Mouse (Mus musculus): ENCODE measurements at regions not wholly inside any gene's neighbourhood (a gene's known extent, or its start where the extent isn't known, plus 50 kb on each side); places are given as distances from the start of the nearest gene placed in this dataset.

- intact Hi-C loops (cut with DNase I) = no loop called here
- DNase-seq = no peak
Observed at GRCm38 (mm10) chr1:35428126-35428840, 578.5 kb downstream of the Plekhb2 start.

DNA sequence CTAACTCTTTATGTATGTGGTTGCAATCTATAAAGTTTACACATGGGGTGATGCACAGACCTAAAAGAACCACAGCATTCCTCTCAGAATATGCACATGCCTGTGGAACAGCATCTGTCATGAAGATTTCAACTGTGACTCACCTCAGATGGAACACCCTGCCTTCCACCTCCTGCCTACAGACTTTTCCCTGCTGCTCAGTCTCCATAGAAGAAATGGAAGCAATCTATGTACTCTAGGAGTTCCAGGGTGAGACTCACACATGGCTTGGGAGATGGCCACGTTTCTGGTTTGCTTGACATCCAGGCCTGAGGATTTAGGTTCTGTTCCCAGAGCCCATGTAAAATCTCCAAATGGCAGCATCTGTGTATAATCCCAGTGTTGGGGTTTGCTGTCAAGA lies 579.7 kb downstream of the Plekhb2 start:
- no peak for DNase-seq
- intact Hi-C loops (cut with DNase I) = no loop called here

DNA sequence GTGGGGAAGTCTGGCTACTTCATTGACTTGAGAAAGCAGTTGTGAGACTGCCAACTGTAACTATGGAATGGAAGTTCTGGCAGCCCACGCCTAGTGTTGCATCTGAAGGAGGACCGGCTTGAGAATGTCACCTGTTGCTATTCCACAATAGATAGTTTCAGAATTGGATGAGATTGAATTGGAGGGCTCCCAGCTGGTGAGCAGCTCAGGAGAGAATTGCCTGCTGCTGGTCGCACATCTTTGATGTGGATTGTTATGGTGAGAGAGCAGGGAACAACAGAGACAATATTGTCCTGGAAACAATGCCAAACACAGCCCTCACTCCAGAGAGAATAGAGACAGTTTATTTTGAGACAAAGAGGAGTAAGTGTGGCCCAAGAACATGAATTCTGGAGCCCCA lies 585.9 kb downstream of the Plekhb2 start:
- no peak for DNase-seq
- intact Hi-C loops (cut with DNase I) = no loop called here

DNA sequence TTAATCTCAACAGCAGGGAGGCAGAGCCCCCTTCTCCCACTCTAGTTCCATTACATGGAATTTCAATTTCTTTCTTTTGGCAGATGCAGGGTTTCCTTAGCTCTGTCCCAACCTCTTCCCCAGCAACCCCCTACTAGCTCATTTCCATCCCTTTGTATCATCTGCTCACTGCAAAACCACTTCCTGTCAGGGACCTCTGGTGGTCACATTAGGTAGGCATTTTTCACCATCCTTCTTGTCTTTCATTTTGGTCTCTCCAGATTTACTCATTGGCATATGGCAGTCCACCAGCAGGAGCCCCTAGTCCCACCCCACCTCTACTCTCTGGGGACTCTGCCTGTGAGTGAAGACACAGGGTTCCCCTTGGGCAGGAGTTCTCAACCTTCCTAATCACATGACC lies 597.6 kb downstream of the Plekhb2 start:
- DNase-seq = no peak
- intact Hi-C loops (cut with DNase I) = no loop called here

DNA sequence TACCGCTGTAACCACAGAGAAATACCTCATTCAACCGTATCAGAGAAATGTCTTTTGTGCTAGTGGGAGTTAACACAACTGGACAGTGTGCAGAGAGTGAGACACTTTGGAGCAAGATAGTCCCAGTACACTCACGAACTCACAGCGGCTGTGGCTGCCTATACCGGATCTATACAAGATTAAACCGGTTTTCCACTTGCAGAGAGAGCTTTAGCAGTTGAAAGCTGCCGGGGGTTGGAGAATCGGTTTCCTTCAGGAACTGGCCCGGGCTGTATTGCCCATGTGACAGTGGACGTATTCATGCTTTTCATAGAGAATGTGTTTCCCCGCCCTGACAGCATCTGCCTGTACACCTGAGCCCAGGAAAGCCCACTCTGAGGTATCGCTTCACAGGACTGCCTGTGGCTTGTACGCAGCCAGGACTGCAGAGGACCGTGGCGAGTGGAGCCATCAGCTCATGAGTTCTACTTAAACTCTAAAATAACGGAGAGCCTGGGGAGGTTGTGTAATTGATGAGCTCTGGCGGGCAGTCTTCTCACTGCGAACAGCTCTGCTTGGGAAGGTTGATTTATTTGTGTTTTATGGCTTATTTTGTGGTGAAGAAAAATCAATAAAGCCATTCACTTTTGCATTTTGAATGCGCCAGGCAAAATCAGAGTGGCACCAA lies 602.8 kb downstream of the Plekhb2 start:
- no peak for DNase-seq
- intact Hi-C loops (cut with DNase I) = no loop called here

DNA sequence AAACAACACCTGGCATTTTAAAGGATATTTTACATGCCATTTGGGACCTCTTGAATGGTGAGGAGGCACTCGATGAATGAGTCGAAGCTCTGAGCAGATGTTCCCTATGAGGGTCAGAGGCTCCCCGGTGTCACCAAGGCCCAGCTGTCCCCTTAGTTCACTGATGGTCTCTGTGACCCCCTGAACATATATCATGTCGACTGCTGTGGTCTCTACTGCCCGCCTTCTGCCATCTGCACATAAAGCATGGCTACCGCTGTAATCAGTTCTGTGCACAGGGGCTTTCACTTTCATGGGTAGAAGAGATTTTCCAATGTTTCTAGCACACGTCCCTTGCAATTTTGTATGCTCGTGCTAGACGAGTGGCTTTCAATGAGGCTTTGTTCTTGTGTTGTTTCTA lies 607.8 kb downstream of the Plekhb2 start:
- no peak for DNase-seq
- intact Hi-C loops (cut with DNase I) = no loop called here

DNA sequence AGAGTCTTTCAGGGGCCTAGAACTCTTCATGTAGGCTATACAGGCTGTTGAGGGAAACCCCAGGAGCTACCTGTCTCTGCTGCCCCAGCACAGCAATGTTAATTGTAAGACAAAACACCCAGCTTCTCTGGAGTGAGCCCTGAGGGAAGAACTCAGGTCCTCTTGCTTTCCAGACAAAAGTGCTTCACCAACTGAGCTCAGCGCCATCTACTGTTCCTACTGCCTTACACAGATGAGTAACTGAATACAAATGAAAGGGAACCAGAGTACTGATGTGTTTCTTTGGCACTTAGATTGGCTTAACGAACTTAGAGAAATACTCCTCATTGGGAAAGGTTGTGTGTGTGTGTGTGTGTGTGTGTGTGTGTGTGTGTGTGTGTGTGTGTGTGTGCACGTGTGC lies 603.1 kb upstream of the Hs6st1 start:
- intact Hi-C loops (cut with DNase I) = no loop called here
- DNase-seq = no peak

DNA sequence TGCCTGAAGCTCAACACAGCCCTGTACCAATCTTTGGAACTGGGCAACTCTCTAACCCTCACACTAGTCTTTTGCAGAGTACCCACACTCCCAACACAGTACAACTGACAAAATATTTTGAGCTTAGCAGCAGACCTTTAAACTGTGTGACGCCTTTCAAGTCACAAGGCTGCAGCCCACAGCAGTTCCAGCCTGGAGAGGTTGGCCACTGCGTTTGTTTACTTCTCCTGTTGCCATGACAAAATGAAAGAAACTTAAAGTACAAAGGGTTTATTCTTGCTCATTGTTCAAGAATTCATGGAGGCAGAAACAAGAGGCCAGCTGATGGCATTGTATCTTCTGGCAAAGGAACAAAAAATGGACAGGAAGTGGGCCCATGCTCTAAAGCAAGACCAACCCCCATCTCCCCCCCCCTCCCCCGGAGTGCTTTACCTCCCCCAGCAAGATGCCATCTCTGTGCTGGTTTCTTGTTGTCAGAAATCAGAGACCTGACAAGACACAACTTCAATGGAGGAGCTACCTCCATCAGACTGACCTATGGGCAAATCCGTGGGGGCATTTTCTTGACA lies 598.9 kb upstream of the Hs6st1 start:
- no peak for DNase-seq
- intact Hi-C loops (cut with DNase I) = no loop called here

GRCm38 (mm10) chr1:35478262-35478661 lies 589.9 kb upstream of the Hs6st1 start:
- intact Hi-C loops (cut with DNase I) = no loop called here
- no peak for DNase-seq

DNA sequence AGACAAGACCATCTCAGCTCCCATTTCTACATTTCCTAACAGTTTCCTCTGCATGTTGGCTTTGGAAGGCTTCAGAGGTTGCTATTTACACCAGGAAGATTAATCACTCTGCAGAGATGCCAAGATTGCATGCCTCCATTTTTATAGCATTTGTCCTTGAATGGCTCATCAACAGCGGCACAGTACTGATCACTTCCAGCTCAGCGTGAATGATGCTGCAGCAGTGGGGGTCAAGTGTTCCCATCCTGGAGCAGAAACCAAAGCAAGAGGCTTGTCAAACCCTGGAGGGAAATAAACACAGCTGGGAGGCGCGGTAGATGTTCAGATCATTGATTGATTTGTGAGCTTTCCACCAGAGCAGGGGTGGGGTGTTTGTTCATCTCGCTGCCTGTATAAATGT lies 572.2 kb upstream of the Hs6st1 start:
- DNase-seq = no peak
- intact Hi-C loops (cut with DNase I) = no loop called here

DNA sequence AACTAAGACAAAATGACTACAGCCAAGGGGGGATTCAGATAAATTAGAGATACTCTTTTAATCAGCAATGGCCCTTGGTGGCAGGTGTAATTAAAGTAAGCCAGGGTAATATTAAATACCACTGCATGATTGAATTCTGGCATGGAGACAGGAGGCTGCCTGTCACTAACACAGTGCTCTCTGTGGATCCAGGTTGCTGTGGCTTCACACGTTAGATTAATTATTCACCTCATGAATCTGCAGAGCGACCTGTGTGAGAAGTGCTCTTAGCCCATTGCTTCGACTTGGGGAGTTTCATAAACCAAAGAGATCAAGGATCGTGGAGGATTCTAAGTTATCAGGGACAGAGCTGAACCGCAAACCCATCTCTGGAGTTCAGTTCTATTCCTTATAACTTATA lies 545.2 kb upstream of the Hs6st1 start:
- intact Hi-C loops (cut with DNase I) = no loop called here
- DNase-seq = no peak

DNA sequence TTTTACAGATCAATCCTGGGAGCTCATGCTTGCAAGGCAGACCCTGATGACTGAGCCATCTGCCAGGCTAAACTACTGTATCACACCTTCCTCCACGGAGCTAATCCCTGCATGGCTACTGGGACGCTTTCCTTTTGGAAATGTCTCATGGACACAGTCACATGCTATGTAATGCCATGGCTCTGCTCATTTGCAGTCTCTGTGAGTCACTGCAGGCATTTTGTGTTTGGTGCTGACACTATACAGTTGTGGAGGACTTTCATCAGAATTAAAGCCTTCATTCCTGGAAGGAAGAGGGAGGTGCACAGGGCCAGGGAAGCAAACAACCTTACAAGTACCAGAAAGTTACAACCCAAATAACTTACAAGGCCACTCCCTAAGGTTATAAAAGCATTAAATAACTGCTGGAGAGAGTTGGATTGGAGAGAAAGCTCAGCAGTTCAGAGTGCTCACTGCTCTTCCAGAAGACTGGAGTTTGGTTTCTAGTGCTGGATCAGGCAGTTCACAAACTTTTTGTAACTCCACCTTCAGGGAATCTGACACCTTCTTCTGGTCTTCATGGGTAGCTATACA lies 544.3 kb upstream of the Hs6st1 start:
- intact Hi-C loops (cut with DNase I) = no loop called here
- no peak for DNase-seq

GRCm38 (mm10) chr1:35524788-35525187 lies 543.4 kb upstream of the Hs6st1 start:
- DNase-seq = no peak
- intact Hi-C loops (cut with DNase I) = no loop called here

- intact Hi-C loops (cut with DNase I) = no loop called here
- no peak for DNase-seq
Observed at GRCm38 (mm10) chr1:35527750-35528476, 540.3 kb upstream of the Hs6st1 start.

DNA sequence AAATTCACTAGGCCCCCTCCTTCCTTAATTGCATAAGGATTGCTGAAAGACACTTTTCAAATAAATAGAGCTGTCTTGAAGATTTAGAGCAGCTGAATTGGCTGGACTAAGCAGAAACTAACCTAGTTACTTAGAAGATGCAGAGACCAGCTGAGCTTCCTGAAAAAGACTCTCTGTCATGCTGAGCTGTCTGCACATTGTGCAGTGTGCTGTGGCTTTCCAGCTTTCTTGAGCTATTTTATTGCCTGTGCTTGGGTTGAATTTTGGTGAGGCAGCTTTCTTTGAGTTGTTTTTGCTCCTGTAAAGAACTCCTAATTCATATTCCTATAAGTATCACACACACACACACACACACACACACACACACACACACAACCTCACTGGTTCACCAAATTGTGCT lies 532.7 kb upstream of the Hs6st1 start:
- no peak for DNase-seq
- intact Hi-C loops (cut with DNase I) = no loop called here

GRCm38 (mm10) chr1:35536276-35536675 lies 531.9 kb upstream of the Hs6st1 start:
- intact Hi-C loops (cut with DNase I) = no loop called here
- DNase-seq = no peak

DNA sequence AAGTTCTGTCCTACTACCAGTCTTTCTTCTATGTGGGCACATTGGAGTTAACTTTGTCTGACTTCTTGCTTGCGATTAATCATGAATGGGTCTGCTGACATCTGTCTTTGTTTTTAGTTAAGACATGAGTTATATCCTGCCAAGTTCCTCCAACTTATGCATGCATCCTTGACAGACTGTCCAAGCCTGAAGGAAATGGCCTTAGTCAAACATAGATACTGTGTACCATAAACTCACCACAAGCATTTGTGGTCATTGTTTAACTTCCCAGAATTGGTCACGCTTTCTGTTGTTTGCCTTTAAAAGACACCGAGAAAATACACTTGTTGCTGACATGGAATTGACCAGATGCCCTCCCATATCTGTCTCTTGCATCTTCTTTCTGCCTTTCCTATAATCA lies 519.4 kb upstream of the Hs6st1 start:
- intact Hi-C loops (cut with DNase I) = no loop called here
- no peak for DNase-seq

GRCm38 (mm10) chr1:35551503-35551902 lies 516.7 kb upstream of the Hs6st1 start:
- intact Hi-C loops (cut with DNase I) = no loop called here

DNA sequence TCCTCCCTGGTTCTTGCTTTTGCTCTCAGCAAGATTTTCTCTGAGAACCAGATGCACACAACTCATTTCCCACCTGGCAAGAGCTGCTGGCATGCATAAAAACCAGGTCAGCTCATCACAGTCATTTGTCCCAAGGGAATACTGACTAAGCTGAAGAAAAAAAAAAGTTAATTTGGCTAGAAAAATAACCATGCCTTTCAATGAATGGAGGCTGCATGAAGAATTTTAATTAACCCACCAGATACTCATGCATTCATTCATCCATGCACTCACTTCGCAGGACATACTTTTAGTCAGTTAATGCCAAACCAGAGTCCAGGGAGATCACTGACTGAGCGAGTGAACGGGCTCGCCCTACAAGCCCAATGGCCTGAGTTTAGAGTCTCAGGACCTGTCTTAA lies 505.4 kb upstream of the Hs6st1 start:
- intact Hi-C loops (cut with DNase I) = no loop called here
- no peak for DNase-seq

More at GRCm38 (mm10) chr1:35551503-35551902, 516.7 kb upstream of the Hs6st1 start:
- no peak for DNase-seq

- intact Hi-C loops (cut with DNase I) = no loop called here
- no peak for DNase-seq
Observed at GRCm38 (mm10) chr1:35575203-35575602, 493.0 kb upstream of the Hs6st1 start.

DNA sequence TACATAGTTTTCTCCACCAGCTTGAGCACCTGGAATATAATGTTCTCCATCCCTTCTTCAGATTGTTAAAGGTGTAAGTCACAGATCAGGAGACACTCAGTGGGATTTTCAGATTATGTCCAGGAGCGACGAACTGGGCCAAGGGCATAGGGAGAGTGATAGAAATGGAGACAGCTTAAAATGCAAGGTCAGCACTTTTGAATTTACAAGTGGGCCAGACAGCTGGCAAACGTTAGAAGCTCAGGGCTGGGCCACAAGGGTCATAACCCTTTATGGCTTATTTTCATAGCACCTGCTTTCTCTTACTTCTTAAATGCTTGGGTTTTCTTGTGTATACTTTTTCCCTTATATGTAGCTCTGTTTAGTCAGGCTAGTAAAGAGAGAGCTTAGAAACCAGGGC lies 488.8 kb upstream of the Hs6st1 start:
- intact Hi-C loops (cut with DNase I) = no loop called here
- no peak for DNase-seq
